Mouse (Mus musculus): ENCODE results near the gene 1700021F05Rik. TPM values are rescaled to one million over a fixed set of nuclear protein-coding genes. Genes with fewer than 3 reads are reported as not detected.
A peak's percentile ranks its signal among the peaks of the same experiment; 100 is the strongest.

The 1700021F05Rik gene
- 100 to 1,000 TPM in 1 of 2 experiments, 10 to 100 TPM in 1; 97.7 to 103 TPM for total RNA-seq (2021)
- long read RNA-seq, experiment 1, transcript 1700021F05Rik-202 (4 exons, 860 nt), result major isoform, 78 of 105 reads
- long read RNA-seq, experiment 1, partial matches to known transcripts, result 26 of 105 reads
- long read RNA-seq, experiment 1, other reads (novel, unspliced or antisense), result 1 of 105 reads
- long read RNA-seq, experiment 2, transcript 1700021F05Rik-202 (4 exons, 860 nt), result major isoform, 95 of 134 reads
- long read RNA-seq, experiment 2, partial matches to known transcripts, result 36 of 134 reads
- long read RNA-seq, experiment 2, other reads (novel, unspliced or antisense), result 3 of 134 reads

- peak; percentile 96 for DNase-seq
- intact Hi-C loops (cut with DNase I; ENCODE audit: low total_unique reads), result no loop called here
These were observed at the start of gene 1700021F05Rik for GRCm38 (mm10) chr10:43540442-43541152. Gene 1700021F05Rik (minus strand): TSS chr10:43540994.

DNA sequence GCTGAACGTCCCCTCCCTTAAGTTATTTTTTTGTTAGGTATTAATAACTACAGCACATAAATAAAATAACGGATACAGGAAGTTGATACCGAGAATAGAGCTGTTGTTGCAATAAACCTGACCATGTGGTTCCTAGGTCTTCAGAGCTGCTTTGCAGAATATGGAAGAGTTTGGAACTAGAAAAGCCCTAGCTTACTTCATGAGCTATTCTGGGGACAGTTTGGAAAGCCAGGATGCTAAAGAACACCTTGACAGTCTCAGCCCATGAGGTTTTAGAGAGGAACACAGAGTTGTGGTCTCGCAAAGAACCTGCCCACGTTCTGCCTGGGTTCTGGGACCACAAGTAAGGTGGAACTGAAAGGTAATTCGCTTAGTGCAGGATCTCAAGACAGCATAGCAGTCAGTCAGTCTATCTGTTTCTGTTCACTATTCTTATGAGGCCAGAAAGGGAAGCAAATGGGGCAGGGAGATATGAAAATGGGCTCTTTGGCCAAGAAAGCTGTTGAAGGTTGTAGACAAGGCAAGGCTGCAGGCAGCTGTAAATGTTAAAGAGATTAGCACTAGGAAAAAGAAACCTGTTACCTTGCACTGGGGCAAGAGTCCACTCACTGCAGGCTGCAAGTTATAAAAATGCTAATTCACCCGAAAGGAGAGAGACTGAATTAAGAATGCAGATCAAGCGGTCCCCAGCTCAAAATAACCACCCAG lies 47.8 kb upstream of the 1700021F05Rik start:
- DNase-seq, result no peak
- intact Hi-C loops (cut with DNase I; ENCODE audit: low total_unique reads), result loop anchor here (10.0 kb wide), 1 partner anchor 96 kb away; no protein-coding TSS in a partner anchor

DNA sequence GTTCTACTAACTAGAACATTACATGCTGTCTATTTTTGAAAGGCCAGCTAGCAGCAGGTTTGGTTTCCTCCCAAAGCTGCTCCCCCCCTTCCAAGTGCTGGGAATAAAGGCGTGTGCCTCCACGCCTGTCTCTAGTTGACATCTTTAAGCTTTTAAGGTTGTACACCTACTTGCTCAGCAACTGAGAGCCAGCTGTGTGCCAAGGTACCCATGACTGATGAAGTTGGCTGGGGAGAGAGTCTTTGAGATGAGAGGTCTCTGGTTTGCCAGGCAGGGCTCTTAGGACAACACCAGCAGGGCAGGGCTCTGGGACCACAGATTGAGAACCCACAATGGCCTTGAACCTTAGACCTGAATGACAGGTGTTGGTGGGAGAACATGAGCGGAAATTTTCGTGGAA lies 43.7 kb upstream of the 1700021F05Rik start:
- intact Hi-C loops (cut with DNase I; ENCODE audit: low total_unique reads), result loop anchor here (10.0 kb wide), 1 partner anchor 100 kb away; no protein-coding TSS in a partner anchor
- DNase-seq, result no peak

GRCm38 (mm10) chr10:43581260-43581659 lies 40.5 kb upstream of the 1700021F05Rik start:
- intact Hi-C loops (cut with DNase I; ENCODE audit: low total_unique reads), result loop anchor here (10.0 kb wide), 1 partner anchor 104 kb away; no protein-coding TSS in a partner anchor
- no peak for DNase-seq

GRCm38 (mm10) chr10:43580649-43581078 lies 39.9 kb upstream of the 1700021F05Rik start:
- intact Hi-C loops (cut with DNase I; ENCODE audit: low total_unique reads), result loop anchor here (10.0 kb wide), 1 partner anchor 104 kb away; no protein-coding TSS in a partner anchor
- DNase-seq, result no peak

DNA sequence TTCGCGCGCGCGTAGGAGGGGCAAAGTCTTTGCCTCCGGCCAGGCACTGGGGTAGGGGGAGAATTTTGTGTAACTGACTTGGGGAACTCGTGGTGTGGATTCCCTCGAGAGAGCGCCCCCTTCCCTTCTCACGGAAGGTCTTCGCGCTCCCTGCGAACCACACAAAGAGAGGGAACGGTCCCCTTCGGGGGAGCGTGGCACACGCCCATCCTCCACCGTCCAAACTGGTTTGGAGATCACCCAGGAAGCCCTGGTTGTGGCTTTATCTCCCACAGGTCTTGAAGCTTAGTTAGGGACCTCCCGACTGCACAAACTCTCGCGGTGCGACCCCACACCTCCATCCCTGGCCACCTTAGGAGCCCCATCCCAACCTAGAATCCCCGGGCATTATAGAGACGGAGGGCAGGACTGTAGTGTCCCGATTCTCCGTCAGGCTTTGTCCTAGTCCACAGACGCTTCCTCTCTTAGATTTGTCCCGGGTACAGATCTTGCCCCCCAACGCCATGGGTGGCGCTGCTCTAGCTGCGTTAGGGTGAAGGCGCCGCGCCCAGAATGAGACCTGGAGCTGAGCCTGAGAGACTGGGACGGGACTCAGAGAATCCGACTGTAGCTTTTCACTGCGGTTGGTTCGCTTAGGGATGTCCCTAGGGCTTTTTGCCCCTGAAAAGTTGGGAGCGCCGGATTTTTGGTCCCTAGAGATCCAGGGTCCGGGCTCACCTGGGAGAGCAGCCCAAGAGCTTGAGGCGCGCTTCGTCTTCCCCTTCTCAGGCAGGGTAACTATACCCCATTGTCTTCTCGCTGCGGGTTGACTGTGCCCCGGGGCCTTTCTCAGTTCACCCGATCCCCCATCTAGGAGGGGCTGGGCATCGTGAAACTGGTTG lies 38.8 kb upstream of the 1700021F05Rik start:
- intact Hi-C loops (cut with DNase I; ENCODE audit: low total_unique reads), result loop anchor here (10.0 kb wide), 2 partner anchors 105 to 495 kb away; no protein-coding TSS in a partner anchor
- DNase-seq, result peak; percentile 55

- intact Hi-C loops (cut with DNase I; ENCODE audit: low total_unique reads), result loop anchor here (10.0 kb wide), 1 partner anchor 496 kb away; no protein-coding TSS in a partner anchor
- peak; percentile 50 for DNase-seq
These were observed 38.1 kb upstream of the 1700021F05Rik start for GRCm38 (mm10) chr10:43578754-43579380.

DNA sequence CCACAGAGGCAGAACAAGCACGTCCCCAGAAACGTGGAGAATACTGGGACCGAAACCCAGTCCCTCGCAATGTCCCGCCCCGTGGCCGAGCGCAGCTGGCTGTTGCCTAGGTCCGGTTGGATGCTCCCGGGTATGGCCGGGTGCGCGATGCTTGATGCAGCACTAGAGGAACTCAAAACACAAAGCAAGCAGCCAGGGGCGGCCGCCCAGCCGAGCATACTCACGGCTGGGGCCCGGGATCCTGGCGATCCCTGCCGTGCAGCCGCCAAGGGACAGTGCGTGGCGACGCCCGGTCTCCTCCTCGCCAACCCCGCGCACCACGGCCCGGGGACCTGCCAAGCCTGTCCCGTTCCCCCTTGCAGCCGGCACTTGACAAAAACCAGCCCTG lies 37.6 kb upstream of the 1700021F05Rik start:
- intact Hi-C loops (cut with DNase I; ENCODE audit: low total_unique reads), result loop anchor here (10.0 kb wide), 1 partner anchor 496 kb away; no protein-coding TSS in a partner anchor
- peak; percentile 59 for DNase-seq

GRCm38 (mm10) chr10:43577997-43578331 lies 37.2 kb upstream of the 1700021F05Rik start, which contains the start of gene Cd24a:
Gene Cd24a (plus strand): TSS chr10:43578284.
- intact Hi-C loops (cut with DNase I; ENCODE audit: low total_unique reads), result loop anchor here (10.0 kb wide), 1 partner anchor 497 kb away; no protein-coding TSS in a partner anchor
- DNase-seq, result no peak

DNA sequence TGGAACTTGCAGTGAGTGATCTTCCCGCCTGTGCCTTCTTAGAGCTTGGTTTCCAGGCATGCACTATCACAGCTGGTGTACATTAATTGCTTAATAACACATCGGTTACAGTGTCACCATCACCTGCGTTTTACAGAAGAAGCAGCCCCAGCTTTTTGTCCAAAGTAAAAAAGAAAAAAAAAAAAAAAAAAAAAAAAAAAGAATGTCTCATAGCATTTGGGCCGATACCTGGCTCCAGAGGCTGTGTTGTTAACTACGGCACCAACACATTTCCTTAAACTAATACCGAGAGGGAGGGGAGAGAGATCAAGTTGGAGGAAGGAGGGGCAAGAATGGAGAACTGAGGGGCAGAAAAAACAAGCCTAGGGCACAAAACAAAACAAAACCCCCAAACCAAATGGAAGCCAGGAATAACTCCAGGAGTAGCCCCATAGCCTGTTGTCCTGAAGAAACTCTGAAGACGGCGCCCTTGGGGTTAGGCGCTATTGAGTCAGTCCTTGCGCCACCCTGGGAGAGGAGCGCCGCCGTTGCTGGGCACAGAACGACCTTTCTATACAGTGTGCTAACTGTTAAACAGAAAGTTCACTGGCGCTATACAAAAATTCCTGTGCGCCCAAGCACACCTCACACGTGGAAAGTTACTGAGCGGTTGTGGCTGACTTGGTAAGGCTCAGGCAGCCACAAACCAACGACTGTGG lies 36.7 kb upstream of the 1700021F05Rik start:
- intact Hi-C loops (cut with DNase I; ENCODE audit: low total_unique reads), result loop anchor here (10.0 kb wide), 1 partner anchor 497 kb away; no protein-coding TSS in a partner anchor
- no peak for DNase-seq

DNA sequence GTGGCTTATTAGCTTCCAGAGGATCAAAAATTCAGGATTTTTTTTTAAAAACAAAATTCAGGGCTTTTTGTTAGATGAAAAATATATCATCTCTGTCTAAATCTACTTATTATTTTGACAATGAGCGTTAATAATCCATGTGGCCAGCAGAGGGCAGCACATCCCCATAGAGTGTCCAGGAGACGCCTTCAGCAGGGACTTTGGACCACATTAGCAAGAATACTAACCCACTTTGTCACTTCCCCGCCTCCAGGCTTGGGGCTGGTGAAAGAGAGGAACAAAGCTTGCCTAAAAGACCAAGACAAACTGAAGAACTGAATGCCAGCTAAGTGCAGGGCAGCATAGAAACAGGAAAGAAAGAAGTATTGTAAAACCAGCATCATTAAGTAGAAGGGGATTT lies 34.2 kb upstream of the 1700021F05Rik start:
- intact Hi-C loops (cut with DNase I; ENCODE audit: low total_unique reads), result loop anchor here (2.0 to 10.0 kb wide), 2 partner anchors 344 to 500 kb away; no protein-coding TSS in a partner anchor
- DNase-seq, result peak; percentile 72

GRCm38 (mm10) chr10:43574352-43574751 lies 33.6 kb upstream of the 1700021F05Rik start:
- DNase-seq, result no peak
- intact Hi-C loops (cut with DNase I; ENCODE audit: low total_unique reads), result loop anchor here (2.0 to 10.0 kb wide), 2 partner anchors 344 to 500 kb away; no protein-coding TSS in a partner anchor

DNA sequence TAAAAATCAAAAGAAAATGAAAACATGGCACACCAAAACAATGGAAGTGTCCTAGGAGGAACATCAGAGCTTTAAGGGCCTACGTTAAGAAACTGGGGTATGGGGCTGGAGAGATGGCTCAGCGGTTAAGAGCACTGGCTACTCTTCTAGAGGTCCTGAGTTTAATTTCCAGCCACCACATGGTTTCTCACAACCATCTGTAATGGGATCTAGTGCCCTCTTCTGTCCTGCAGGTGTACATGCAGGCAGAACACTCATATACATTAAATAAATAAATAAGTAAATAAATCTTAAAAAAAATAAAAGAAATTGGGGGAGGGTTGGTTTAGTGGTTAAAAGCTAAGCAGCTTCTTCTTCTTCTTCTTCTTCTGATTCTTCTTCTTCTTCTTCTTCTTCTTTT lies 20.5 kb upstream of the 1700021F05Rik start:
- DNase-seq, result no peak
- intact Hi-C loops (cut with DNase I; ENCODE audit: low total_unique reads), result no loop called here

GRCm38 (mm10) chr10:43560765-43561164 lies 20.0 kb upstream of the 1700021F05Rik start:
- intact Hi-C loops (cut with DNase I; ENCODE audit: low total_unique reads), result no loop called here
- no peak for DNase-seq

DNA sequence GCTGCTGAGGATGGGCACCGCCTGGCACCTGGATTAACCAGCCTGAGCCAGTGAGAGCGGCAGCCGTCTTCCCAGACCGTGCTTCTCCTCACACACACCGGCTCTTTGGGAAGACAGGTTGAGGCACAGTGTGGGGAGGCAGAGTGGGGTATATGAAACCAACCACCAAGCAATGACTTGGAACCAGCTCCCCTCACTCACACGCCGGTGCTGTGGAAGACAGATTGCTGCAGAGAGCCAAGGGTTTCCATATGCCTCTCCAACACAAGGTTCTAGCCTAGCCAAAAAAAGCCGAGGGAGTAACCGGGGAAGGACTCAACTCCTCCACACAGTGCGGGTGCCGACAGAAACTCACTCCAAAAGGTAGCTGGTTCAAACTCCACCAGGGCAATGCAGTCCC lies 18.5 kb upstream of the 1700021F05Rik start:
- intact Hi-C loops (cut with DNase I; ENCODE audit: low total_unique reads), result no loop called here
- DNase-seq, result no peak

DNA sequence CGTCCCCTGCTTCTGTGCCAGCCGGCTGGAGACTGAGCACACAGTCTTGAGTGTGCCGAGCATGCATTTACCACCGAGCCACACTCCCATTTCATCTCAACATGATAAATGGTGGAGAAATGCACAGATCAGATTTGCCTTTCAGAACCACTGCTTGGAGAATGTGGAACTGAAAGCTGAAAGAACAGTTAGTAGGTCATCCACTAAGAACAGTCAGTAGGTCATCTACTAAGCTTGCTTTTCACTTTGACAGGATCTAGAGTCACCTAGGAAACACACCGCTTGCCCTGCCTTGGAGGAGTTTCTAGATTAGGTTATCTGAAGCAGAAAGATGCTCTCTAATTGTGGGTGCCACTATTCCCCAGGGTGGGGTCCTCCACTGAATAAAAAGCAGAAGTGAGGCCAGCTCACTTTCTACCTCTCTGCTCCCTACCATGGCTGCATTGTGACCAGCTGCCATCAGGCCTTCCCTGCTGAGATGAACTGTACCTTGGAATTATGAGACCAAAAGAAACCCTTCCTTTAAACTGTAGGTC lies 16.9 kb upstream of the 1700021F05Rik start:
- DNase-seq, result no peak
- intact Hi-C loops (cut with DNase I; ENCODE audit: low total_unique reads), result no loop called here

DNA sequence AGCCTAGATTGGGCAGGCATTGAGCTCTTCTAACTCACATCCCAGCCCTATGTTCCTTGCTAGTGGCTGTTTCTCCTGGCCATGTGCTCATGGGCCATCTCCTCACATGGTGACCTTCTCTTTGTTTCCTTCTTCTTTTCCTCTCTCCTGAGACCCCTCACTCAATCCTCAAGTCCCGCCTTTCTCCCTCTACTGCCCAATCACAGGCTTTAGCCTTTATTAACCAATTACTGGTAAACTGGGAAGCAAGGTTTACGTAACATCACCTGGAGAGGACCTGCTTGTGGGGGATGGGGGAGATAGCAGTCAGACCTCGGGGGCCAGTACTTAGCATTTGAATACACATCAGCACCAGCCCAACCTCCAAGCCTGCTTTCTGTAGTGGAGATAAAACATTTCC lies 10.6 kb upstream of the 1700021F05Rik start:
- intact Hi-C loops (cut with DNase I; ENCODE audit: low total_unique reads), result no loop called here
- no peak for DNase-seq

All from gastrocnemius, postnatal 14 days (tissue).